Mouse (Mus musculus) liver, embryonic 14.5 days (tissue): ENCODE measurements around the gene Gm49366. TPM values are rescaled to one million over a fixed set of nuclear protein-coding genes. Genes with fewer than 3 reads are reported as not detected.
"Not testable (repeated sequence)": the region's sequence is repeated elsewhere in the genome, so short reads cannot be mapped to it uniquely, and the experiment has no call there.

Source experiments
- ATAC-seq: fragments of 200-750 bp; cut with Nextera tagmentation; 2 replicates; pipeline ENCODE4 v1.8.0; 2017; ENCODE audit warnings: moderate number of reproducible peaks, mild to moderate bottlenecking, moderate library complexity; ENCODE audit not compliant: insufficient read depth
- DNase-seq, 3 experiments: peaks; one replicate each; pipeline ENCODE4 v3.0.0-alpha.2; 2012 to 2013; ENCODE audit warnings: low read depth in 3 of 3, low spot score in 3 of 3
- H3K27ac ChIP-seq: fragments of 300-500 bp; sonication (generic); 2 replicates; pipeline ENCODE4 v1.5.1; 2014; ENCODE audit warnings: moderate library complexity, mild to moderate bottlenecking, control low read depth, inconsistent platforms
- H3K27me3 ChIP-seq: fragments of 300-500 bp; sonication (generic); 2 replicates; pipeline ENCODE4 v1.6.1; 2014; ENCODE audit warnings: mild to moderate bottlenecking, low read length, moderate library complexity; ENCODE audit not compliant: control insufficient read depth, insufficient read depth
- H3K36me3 ChIP-seq: fragments of 300-500 bp; sonication (generic); replicated peaks from 2 replicates; pipeline ENCODE4 v1.6.1; 2014; ENCODE audit warnings: low read depth; ENCODE audit not compliant: control insufficient read depth, insufficient read depth
- H3K4me1 ChIP-seq, 2 experiments: fragments of 200-500 bp in 1 of 2; fragments of 300-500 bp in 1 of 2; sonication (generic) in 1 of 2; replicated peaks; 2 replicates each; pipeline ENCODE4 v1.6.1; 2012 to 2014; ENCODE audit warnings: antibody characterized with exemption in 1 of 2, inconsistent platforms in 1 of 2, low read length in 1 of 2; ENCODE audit not compliant: control insufficient read depth in 2 of 2, insufficient read depth in 2 of 2
- H3K4me2 ChIP-seq: fragments of 300-500 bp; sonication (generic); 2 replicates; pipeline ENCODE4 v1.6.1; 2014; ENCODE audit warnings: low read depth, mild to moderate bottlenecking, control low read depth, moderate library complexity
- H3K4me3 ChIP-seq, 2 experiments: fragments of 200-500 bp in 1 of 2; fragments of 300-500 bp in 1 of 2; sonication (generic) in 1 of 2; 2 replicates each; pipeline ENCODE4 v1.5.1; 2012 to 2014; ENCODE audit warnings: low read depth in 2 of 2, low read length in 2 of 2, mild to moderate bottlenecking in 2 of 2, control low read depth in 1 of 2, inconsistent platforms in 1 of 2, moderate library complexity in 1 of 2; ENCODE audit not compliant: insufficient read depth in 1 of 2
- H3K9ac ChIP-seq: fragments of 300-500 bp; sonication (generic); replicated peaks from 2 replicates; pipeline ENCODE4 v1.6.1; 2014; ENCODE audit warnings: mild to moderate bottlenecking, control low read depth, moderate library complexity
- H3K9me3 ChIP-seq: fragments of 300-500 bp; sonication (generic); 2 replicates; pipeline ENCODE4 v1.6.1; 2016; ENCODE audit warnings: low read length, mixed read lengths; ENCODE audit not compliant: control insufficient read depth
- CTCF ChIP-seq: IDR thresholded peaks from 2 replicates; pipeline ENCODE4 v1.5.1; 2016; ENCODE audit warnings: antibody characterized with exemption, low read depth, control low read depth
- EP300 ChIP-seq: IDR thresholded peaks from 2 replicates; pipeline ENCODE4 v1.6.1; 2016; ENCODE audit warnings: antibody characterized with exemption, low read depth
- WGBS: fragments of 180-500 bp; shearing (Covaris S2); extraction: QIAGEN DNeasy Blood & Tissue Kit; methylation state at CpG from one replicate; pipeline ENCODE4 v1.1.7; 2014; ENCODE audit not compliant: insufficient replicate concordance; 5-methylcytosine and 5-hydroxymethylcytosine counted together
- polyA plus RNA-seq, 2 experiments: library from polyadenylated mRNA; depleted of rRNA in 1 of 2; stranded (reverse) in 1 of 2; unstranded in 1 of 2; fragments of >200 nt; fragmentation: Nextera tagmentation in 1 of 2; extraction: Ambion mirVana in 1 of 2; gene quantifications; 2 replicates each; pipeline versions ENCODE4 v1.2.1 to v1.2.3; 2012 to 2014

The Gm49366 gene
- polyA plus RNA-seq, 2 experiments, result not detected

- DNase-seq (no peak), ATAC-seq (no peak)
- TF ChIP-seq EP300, result no peak
- TF ChIP-seq CTCF, result no peak
- 0 out of 4 replicates have a peak, but pooled peaks cover 0 to 3% of the 10 kb centered on the region in 2 experiments for H3K4me1 ChIP-seq
- peak overlapping the region; percentile 13; the same call in 1 of the 2 replicates for H3K9ac ChIP-seq
- H3K4me3 ChIP-seq, result peak overlapping the region; percentile 29 to 34
- peak overlapping the region; percentile 29 for H3K4me2 ChIP-seq
- WGBS, result 63% methylated on average over 3 of the region's 3 CpGs
- H3K27me3 ChIP-seq, result peaks cover 13% of the 10 kb centered on the region
- H3K36me3 ChIP-seq, result no peaks in the 10 kb centered on the region
- no peaks in the 10 kb centered on the region for H3K9me3 ChIP-seq
- H3K27ac ChIP-seq, result no peak overlapping the region
These were observed 28.5 kb upstream of the Gm49366 start for GRCm38 (mm10) chr12:84010201-84010600.

- ATAC-seq, result no peak
These were observed 27.3 kb upstream of the Gm49366 start for GRCm38 (mm10) chr12:84011251-84012040.

GRCm38 (mm10) chr12:84013130-84013529, 25.6 kb upstream of the Gm49366 start:
- Histone ChIP-seq H3K36me3 (no peaks in the 10 kb centered on the region), H3K4me3 (no peak overlapping the region), H3K4me2 (no peak overlapping the region), H3K9me3 (no peaks in the 10 kb centered on the region), H3K27ac (no peak overlapping the region), H3K9ac (no peak overlapping the region), H3K27me3 (peaks cover 13% of the 10 kb centered on the region), H3K4me1 (0 out of 4 replicates have a peak, but pooled peaks cover 0 to 3% of the 10 kb centered on the region in 2 experiments)
- peak; percentile 32 for TF ChIP-seq CTCF
- no peak for TF ChIP-seq EP300
- no peak for DNase-seq
- ATAC-seq, result no peak
- WGBS, result 62% methylated on average over 6 of the region's 6 CpGs

More at GRCm38 (mm10) chr12:84011251-84012040, 27.3 kb upstream of the Gm49366 start:
- WGBS, result 55% methylated on average over 12 of the region's 12 CpGs
- peak overlapping the region; percentile 29 for H3K4me2 ChIP-seq
- no peak overlapping the region for H3K4me3 ChIP-seq
- H3K9ac ChIP-seq, result no peak overlapping the region
- no peaks in the 10 kb centered on the region for H3K9me3 ChIP-seq
- TF ChIP-seq EP300 (no peak), CTCF (no peak)
- H3K27ac ChIP-seq, result no peak overlapping the region
- H3K4me1 ChIP-seq, result 0 out of 4 replicates have a peak, but pooled peaks cover 0 to 3% of the 10 kb centered on the region in 2 experiments
- peaks cover 13% of the 10 kb centered on the region for H3K27me3 ChIP-seq
- no peak for DNase-seq
- H3K36me3 ChIP-seq, result no peaks in the 10 kb centered on the region

- Histone ChIP-seq H3K36me3 (no peaks in the 10 kb centered on the region), H3K27ac (no peak overlapping the region), H3K4me2 (no peak overlapping the region), H3K27me3 (peaks cover 13% of the 10 kb centered on the region), H3K4me3 (no peak overlapping the region), H3K9ac (no peak overlapping the region), H3K9me3 (no peaks in the 10 kb centered on the region), H3K4me1 (no peaks in the 10 kb centered on the region)
- ATAC-seq (no peak), DNase-seq (no peak)
- TF ChIP-seq CTCF (no peak), EP300 (no peak)
- 76% methylated on average over 7 of the region's 7 CpGs for WGBS
These were observed 25.0 kb upstream of the Gm49366 start for GRCm38 (mm10) chr12:84013701-84014100.

GRCm38 (mm10) chr12:84020528-84020927, 18.2 kb upstream of the Gm49366 start:
- ATAC-seq (peak; percentile 76), DNase-seq (peak in 2 of 3 experiments; percentile 44 to 52)
- 0 out of 2 replicates have a peak, but pooled peaks have one; percentile 12 for TF ChIP-seq EP300
- not testable (repeated sequence) for H3K4me3 ChIP-seq, H3K9ac ChIP-seq, H3K4me2 ChIP-seq, H3K27ac ChIP-seq, H3K4me1 ChIP-seq, H3K9me3 ChIP-seq, H3K27me3 ChIP-seq, H3K36me3 ChIP-seq
- 55% methylated on average over 7 of the region's 7 CpGs for WGBS

- H3K4me1 ChIP-seq, ATAC-seq, H3K4me3 ChIP-seq, H3K27me3 ChIP-seq, H3K4me2 ChIP-seq, DNase-seq, H3K36me3 ChIP-seq, H3K9ac ChIP-seq, H3K27ac ChIP-seq, H3K9me3 ChIP-seq: not testable (repeated sequence)
- WGBS, result 85% methylated on average over 4 of the region's 4 CpGs
These were observed 16.5 kb upstream of the Gm49366 start for GRCm38 (mm10) chr12:84022266-84022665.
